Mouse (Mus musculus): ENCODE results near the gene Mapt. TPM values are rescaled to one million over a fixed set of nuclear protein-coding genes. Genes with fewer than 3 reads are reported as not detected.
"Not testable (repeated sequence)": the region's sequence is repeated elsewhere in the genome, so short reads cannot be mapped to it uniquely, and the experiment has no call there.

Mapt gene
- total RNA-seq (2021): 142 and 169 TPM in 2 replicates
- long read RNA-seq, full-length matches to known transcripts: 6 of 27 reads
- long read RNA-seq, partial matches to known transcripts: 3 of 27 reads
- long read RNA-seq, other reads (novel, unspliced or antisense): 18 of 27 reads

GRCm38 (mm10) chr11:104231041-104231911, at the start of gene Mapt:
TSS of gene Mapt (plus strand) at chr11:104231390.
- peak; percentile 93 for DNase-seq

GRCm38 (mm10) chr11:104182141-104182540, 49.0 kb upstream of the Mapt start:
- no peak for DNase-seq

GRCm38 (mm10) chr11:104186135-104186836, 44.9 kb upstream of the Mapt start, which contains the start of gene Sppl2c:
TSS of gene Sppl2c (plus strand) at chr11:104186327.
- no peak for DNase-seq

- DNase-seq: no peak
These were observed 44.4 kb upstream of the Mapt start for GRCm38 (mm10) chr11:104186837-104187150.

- no peak for DNase-seq
These were observed 43.4 kb upstream of the Mapt start for GRCm38 (mm10) chr11:104187766-104188165.

- no peak for DNase-seq
These were observed 41.2 kb upstream of the Mapt start for GRCm38 (mm10) chr11:104190008-104190407.

GRCm38 (mm10) chr11:104195382-104195781, 35.8 kb upstream of the Mapt start:
- DNase-seq: no peak

GRCm38 (mm10) chr11:104195791-104196190, 35.4 kb upstream of the Mapt start:
- peak; percentile 66 for DNase-seq

- DNase-seq: peak; percentile 50
These were observed 33.3 kb upstream of the Mapt start for GRCm38 (mm10) chr11:104197861-104198260.

- DNase-seq: no peak
These were observed 27.9 kb upstream of the Mapt start for GRCm38 (mm10) chr11:104203271-104203670.

- DNase-seq: no peak
These were observed 24.6 kb upstream of the Mapt start for GRCm38 (mm10) chr11:104206573-104206972.

GRCm38 (mm10) chr11:104209041-104209440, 22.1 kb upstream of the Mapt start:
- DNase-seq: no peak

- no peak for DNase-seq
These were observed 19.9 kb upstream of the Mapt start for GRCm38 (mm10) chr11:104211251-104211650.

GRCm38 (mm10) chr11:104214128-104214527, 17.1 kb upstream of the Mapt start:
- DNase-seq: not testable (repeated sequence)

GRCm38 (mm10) chr11:104218075-104218474, 13.1 kb upstream of the Mapt start:
- no peak for DNase-seq

- no peak for DNase-seq
These were observed 10.9 kb upstream of the Mapt start for GRCm38 (mm10) chr11:104220291-104220690.

GRCm38 (mm10) chr11:104221751-104222150, 9.4 kb upstream of the Mapt start:
- DNase-seq: no peak

GRCm38 (mm10) chr11:104223301-104223700, 7.9 kb upstream of the Mapt start:
- DNase-seq: no peak

GRCm38 (mm10) chr11:104229391-104229790, 1.8 kb upstream of the Mapt start:
- no peak for DNase-seq

- DNase-seq: no peak
These were observed 968 bp upstream of the Mapt start for GRCm38 (mm10) chr11:104230066-104230778.

GRCm38 (mm10) chr11:104232141-104233061, 1.2 kb downstream of the Mapt start:
- peak; percentile 55 for DNase-seq

Data from adrenal gland, postnatal 25 days (tissue).